Mouse (Mus musculus): ENCODE data around the gene Aldh1a3. TPM values are rescaled to one million over a fixed set of nuclear protein-coding genes. Genes with fewer than 3 reads are reported as not detected.

The Aldh1a3 gene
- 29.6 and 30.1 TPM in 2 replicates for polyA plus RNA-seq (2014; fragmentation: Nextera tagmentation; extraction: Ambion mirVana)

GRCm38 (mm10) chr7:66427437-66428161 lies at the start of gene Aldh1a3:
Gene Aldh1a3, minus strand, starts transcription at chr7:66427517.
- 1% methylated on average over 39 of the region's 56 CpGs for WGBS
- Histone ChIP-seq H3K9me3 (ENCODE audit: control insufficient read depth, low read length) (no peaks in the 10 kb centered on the region), H3K27me3 (replicated peaks; ENCODE audit: control insufficient read depth, insufficient read depth, low read length) (peaks cover 52% of the 10 kb centered on the region), H3K9ac (ENCODE audit: low read depth, low read length) (peak within 1 kb of the TSS; percentile 55), H3K4me3 (ENCODE audit: low read depth, low read length) (peak within 1 kb of the TSS; percentile 51), H3K36me3 (ENCODE audit: control insufficient read depth, insufficient read depth, low read length) (no peaks in the 10 kb centered on the region), H3K4me1 (ENCODE audit: control insufficient read depth, insufficient read depth, low read length) (peaks cover 11% of the 10 kb centered on the region), H3K4me2 (ENCODE audit: low read depth, low read length) (peak within 1 kb of the TSS; percentile 93), H3K27ac (replicated peaks; ENCODE audit: low read depth, low read length) (no peak within 1 kb of the TSS)
- ATAC-seq (ENCODE audit: low read depth) (peak; percentile 90), DNase-seq (ENCODE audit: low spot score) (peak; percentile 67)

DNA sequence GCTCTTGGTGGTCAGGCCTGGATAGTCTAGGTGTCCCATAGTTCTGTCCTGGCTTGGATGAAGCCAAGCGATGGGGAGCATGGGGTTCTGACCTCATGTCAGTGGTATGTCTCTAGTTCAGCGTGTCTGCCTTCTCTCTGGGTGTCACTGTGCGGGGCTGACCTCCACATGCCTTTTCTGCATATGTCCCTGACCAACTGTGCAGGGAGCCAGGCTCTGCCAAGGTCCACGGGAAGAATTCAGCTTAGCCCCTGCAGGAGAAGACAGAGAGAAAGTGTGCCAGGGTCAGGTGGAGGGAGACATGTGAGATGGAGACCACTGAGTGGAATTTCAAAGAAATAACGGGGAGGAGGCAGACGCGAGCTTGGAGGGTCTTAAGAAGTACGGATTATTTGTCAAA lies 49.0 kb upstream of the Aldh1a3 start:
- DNase-seq (ENCODE audit: low spot score) (no peak), ATAC-seq (ENCODE audit: low read depth) (no peak)
- H3K27ac ChIP-seq (replicated peaks; ENCODE audit: low read depth, low read length) = no peak overlapping the region
- H3K4me2 ChIP-seq (ENCODE audit: low read depth, low read length) = no peak overlapping the region
- no peaks in the 10 kb centered on the region for H3K27me3 ChIP-seq (replicated peaks; ENCODE audit: control insufficient read depth, insufficient read depth, low read length)
- 43% methylated on average over 8 of the region's 8 CpGs for WGBS
- H3K4me3 ChIP-seq (ENCODE audit: low read depth, low read length) = no peak overlapping the region
- H3K9ac ChIP-seq (ENCODE audit: low read depth, low read length) = no peak overlapping the region
- no peaks in the 10 kb centered on the region for H3K36me3 ChIP-seq (ENCODE audit: control insufficient read depth, insufficient read depth, low read length)
- H3K9me3 ChIP-seq (ENCODE audit: control insufficient read depth, low read length) = no peaks in the 10 kb centered on the region
- no peaks in the 10 kb centered on the region for H3K4me1 ChIP-seq (ENCODE audit: control insufficient read depth, insufficient read depth, low read length)

GRCm38 (mm10) chr7:66471641-66472216 lies 44.4 kb upstream of the Aldh1a3 start:
- WGBS = 60% methylated on average over 12 of the region's 12 CpGs
- Histone ChIP-seq H3K4me1 (ENCODE audit: control insufficient read depth, insufficient read depth, low read length) (no peaks in the 10 kb centered on the region), H3K4me3 (ENCODE audit: low read depth, low read length) (no peak overlapping the region), H3K27ac (replicated peaks; ENCODE audit: low read depth, low read length) (no peak overlapping the region), H3K9ac (ENCODE audit: low read depth, low read length) (no peak overlapping the region), H3K4me2 (ENCODE audit: low read depth, low read length) (no peak overlapping the region), H3K27me3 (replicated peaks; ENCODE audit: control insufficient read depth, insufficient read depth, low read length) (no peaks in the 10 kb centered on the region), H3K9me3 (ENCODE audit: control insufficient read depth, low read length) (no peaks in the 10 kb centered on the region), H3K36me3 (ENCODE audit: control insufficient read depth, insufficient read depth, low read length) (no peaks in the 10 kb centered on the region)
- DNase-seq (ENCODE audit: low spot score) = no peak
- ATAC-seq (ENCODE audit: low read depth) = no peak

- no peaks in the 10 kb centered on the region for H3K9me3 ChIP-seq (ENCODE audit: control insufficient read depth, low read length)
- DNase-seq (ENCODE audit: low spot score) (no peak), ATAC-seq (ENCODE audit: low read depth) (no peak)
- H3K27me3 ChIP-seq (replicated peaks; ENCODE audit: control insufficient read depth, insufficient read depth, low read length) = no peaks in the 10 kb centered on the region
- H3K4me1 ChIP-seq (ENCODE audit: control insufficient read depth, insufficient read depth, low read length) = no peaks in the 10 kb centered on the region
- no peak overlapping the region for H3K9ac ChIP-seq (ENCODE audit: low read depth, low read length)
- no peaks in the 10 kb centered on the region for H3K36me3 ChIP-seq (ENCODE audit: control insufficient read depth, insufficient read depth, low read length)
- H3K27ac ChIP-seq (replicated peaks; ENCODE audit: low read depth, low read length) = no peak overlapping the region
- H3K4me2 ChIP-seq (ENCODE audit: low read depth, low read length) = no peak overlapping the region
- WGBS = 92% methylated on average over 14 of the region's 14 CpGs
- H3K4me3 ChIP-seq (ENCODE audit: low read depth, low read length) = no peak overlapping the region
Observed at GRCm38 (mm10) chr7:66466641-66467040, 39.3 kb upstream of the Aldh1a3 start.

DNA sequence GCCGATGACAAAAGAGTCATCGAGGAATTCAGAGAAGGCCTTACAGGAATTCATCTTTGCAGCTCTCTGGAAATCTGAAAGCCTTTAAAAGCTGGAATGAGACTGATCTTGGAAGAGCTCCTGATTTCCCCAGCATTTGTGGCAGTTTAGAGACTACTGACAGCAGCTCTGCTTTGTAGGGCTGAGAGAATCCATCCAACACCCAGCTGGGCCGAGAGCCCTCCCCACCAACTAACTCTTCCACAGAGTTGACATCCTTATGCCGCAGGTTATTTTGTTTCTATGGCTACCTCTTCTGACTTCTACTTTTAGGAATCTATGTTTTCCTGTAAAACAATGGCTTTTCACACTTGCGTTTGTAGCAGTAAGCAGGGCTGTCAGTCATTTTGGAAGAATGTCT lies 37.9 kb upstream of the Aldh1a3 start:
- no peak overlapping the region for H3K4me3 ChIP-seq (ENCODE audit: low read depth, low read length)
- DNase-seq (ENCODE audit: low spot score) (no peak), ATAC-seq (ENCODE audit: low read depth) (no peak)
- 67% methylated on average over 5 of the region's 5 CpGs for WGBS
- no peaks in the 10 kb centered on the region for H3K36me3 ChIP-seq (ENCODE audit: control insufficient read depth, insufficient read depth, low read length)
- H3K27me3 ChIP-seq (replicated peaks; ENCODE audit: control insufficient read depth, insufficient read depth, low read length) = no peaks in the 10 kb centered on the region
- no peak overlapping the region for H3K4me2 ChIP-seq (ENCODE audit: low read depth, low read length)
- H3K9ac ChIP-seq (ENCODE audit: low read depth, low read length) = no peak overlapping the region
- H3K9me3 ChIP-seq (ENCODE audit: control insufficient read depth, low read length) = no peaks in the 10 kb centered on the region
- no peak overlapping the region for H3K27ac ChIP-seq (replicated peaks; ENCODE audit: low read depth, low read length)
- H3K4me1 ChIP-seq (ENCODE audit: control insufficient read depth, insufficient read depth, low read length) = no peaks in the 10 kb centered on the region

DNA sequence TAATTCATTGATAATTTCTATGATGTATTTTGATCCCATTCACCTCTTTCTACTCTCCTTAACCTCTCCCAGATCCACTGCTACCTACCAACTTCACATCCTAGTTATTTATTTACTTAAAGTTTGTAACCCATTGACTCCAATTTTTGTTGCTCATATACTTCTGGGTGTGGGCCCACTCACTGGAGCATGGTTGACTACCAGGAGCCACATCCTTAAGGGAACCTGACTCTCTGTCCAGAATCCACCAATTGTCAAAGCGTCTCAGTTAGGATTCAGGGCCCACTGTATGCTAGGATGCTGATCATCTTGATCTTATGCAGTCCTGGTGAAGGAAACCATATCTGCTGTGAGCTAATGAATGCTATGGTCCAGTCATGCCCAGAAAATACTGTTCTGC lies 35.8 kb upstream of the Aldh1a3 start:
- H3K27ac ChIP-seq (replicated peaks; ENCODE audit: low read depth, low read length) = no peak overlapping the region
- no peak overlapping the region for H3K9ac ChIP-seq (ENCODE audit: low read depth, low read length)
- no peaks in the 10 kb centered on the region for H3K4me1 ChIP-seq (ENCODE audit: control insufficient read depth, insufficient read depth, low read length)
- H3K36me3 ChIP-seq (ENCODE audit: control insufficient read depth, insufficient read depth, low read length) = no peaks in the 10 kb centered on the region
- H3K4me3 ChIP-seq (ENCODE audit: low read depth, low read length) = no peak overlapping the region
- no peak for DNase-seq (ENCODE audit: low spot score)
- H3K9me3 ChIP-seq (ENCODE audit: control insufficient read depth, low read length) = no peaks in the 10 kb centered on the region
- WGBS = 86% methylated on average over 1 of the region's 1 CpGs
- H3K27me3 ChIP-seq (replicated peaks; ENCODE audit: control insufficient read depth, insufficient read depth, low read length) = no peaks in the 10 kb centered on the region
- no peak for ATAC-seq (ENCODE audit: low read depth)
- no peak overlapping the region for H3K4me2 ChIP-seq (ENCODE audit: low read depth, low read length)

DNA sequence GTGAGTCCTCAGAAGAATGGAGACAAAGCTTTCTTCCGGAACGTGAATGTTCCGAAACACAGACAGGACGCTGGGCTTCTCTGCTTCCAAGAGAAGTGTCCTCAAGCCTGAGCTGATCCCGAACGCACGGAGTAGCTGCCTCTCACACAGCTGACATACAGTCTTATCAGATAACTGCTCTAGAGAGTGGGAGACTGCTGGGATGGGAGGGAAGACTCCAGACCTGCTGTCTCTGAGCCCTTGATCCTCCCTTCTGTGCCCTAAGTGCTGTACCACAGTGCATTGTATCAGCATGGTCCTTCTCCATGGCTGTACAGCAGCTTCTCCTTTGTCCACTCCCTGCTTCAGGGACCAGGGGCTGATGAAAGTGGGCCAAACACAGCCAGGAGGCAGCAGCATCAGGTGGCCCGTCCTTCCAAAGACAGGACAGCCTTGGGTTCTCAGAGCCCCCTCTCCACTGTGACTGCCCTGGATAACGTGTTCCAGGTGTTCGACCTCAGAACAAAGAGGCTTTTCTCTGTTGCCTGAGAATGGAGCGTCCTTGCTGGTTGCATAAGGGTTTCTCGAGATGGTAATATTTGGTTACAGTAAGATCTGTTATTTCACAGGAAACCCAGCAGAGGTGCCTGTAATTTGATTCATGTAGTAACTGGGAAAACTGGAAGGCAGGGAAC lies 24.4 kb upstream of the Aldh1a3 start:
- peak overlapping the region; percentile 50 for H3K27ac ChIP-seq (replicated peaks; ENCODE audit: low read depth, low read length)
- no peak; the same call in 1 of the 2 replicates for ATAC-seq (ENCODE audit: low read depth)

DNA sequence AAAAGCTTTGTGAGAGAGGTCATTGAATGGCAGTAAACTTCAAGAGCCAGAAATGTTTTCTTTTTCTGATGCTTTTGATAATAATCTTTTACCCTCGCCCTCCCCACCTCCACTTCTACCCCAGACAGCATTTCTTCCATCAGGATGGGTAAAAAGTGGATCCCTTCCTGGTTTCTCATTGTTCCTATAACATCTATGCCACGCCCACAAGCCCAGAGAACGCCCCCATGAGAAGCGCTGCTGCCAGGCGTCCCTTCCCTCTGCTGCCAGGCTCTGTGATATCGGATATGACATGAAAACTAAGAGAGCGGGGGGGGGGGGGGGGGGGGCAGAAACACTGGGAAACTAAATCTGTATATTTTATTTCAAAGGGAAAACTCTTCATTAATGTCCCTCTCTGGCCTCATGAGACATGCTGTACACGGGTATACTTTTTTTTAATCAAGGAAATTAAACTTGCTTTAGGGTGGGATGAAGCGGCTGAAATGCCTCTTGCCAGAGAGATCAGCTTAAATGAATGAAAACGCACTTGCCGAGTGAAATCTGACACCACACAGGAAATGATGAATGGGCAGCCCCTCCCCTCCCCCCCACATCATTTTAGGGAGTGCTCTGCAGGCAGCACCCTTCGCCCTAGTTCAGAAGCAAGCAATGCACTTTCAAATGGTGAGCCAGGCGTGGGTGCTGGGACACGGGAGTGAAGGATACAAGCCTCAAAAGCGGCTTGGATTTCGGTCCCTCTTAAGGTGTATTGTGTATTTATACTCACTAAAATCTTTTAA lies 22.8 kb upstream of the Aldh1a3 start:
- peaks cover 44% of the 10 kb centered on the region for H3K4me1 ChIP-seq (ENCODE audit: control insufficient read depth, insufficient read depth, low read length)
- H3K36me3 ChIP-seq (ENCODE audit: control insufficient read depth, insufficient read depth, low read length) = no peaks in the 10 kb centered on the region
- peak overlapping the region; percentile 59 for H3K4me2 ChIP-seq (ENCODE audit: low read depth, low read length)
- 5% methylated on average over 16 of the region's 16 CpGs for WGBS
- 0 out of 2 replicates have a peak overlapping the region, but pooled peaks have one; percentile 35 for H3K9ac ChIP-seq (ENCODE audit: low read depth, low read length)
- peak overlapping the region; percentile 46; the same call in 1 of the 2 replicates for H3K27ac ChIP-seq (replicated peaks; ENCODE audit: low read depth, low read length)
- ATAC-seq (ENCODE audit: low read depth) = peak; percentile 67
- H3K9me3 ChIP-seq (ENCODE audit: control insufficient read depth, low read length) = no peaks in the 10 kb centered on the region
- H3K27me3 ChIP-seq (replicated peaks; ENCODE audit: control insufficient read depth, insufficient read depth, low read length) = no peaks in the 10 kb centered on the region
- H3K4me3 ChIP-seq (ENCODE audit: low read depth, low read length) = peak overlapping the region; percentile 22
- peak; percentile 92 for DNase-seq (ENCODE audit: low spot score)

More for the DNA sequence above, 24.4 kb upstream of the Aldh1a3 start:
- no peak overlapping the region for H3K4me2 ChIP-seq (ENCODE audit: low read depth, low read length)
- H3K27me3 ChIP-seq (replicated peaks; ENCODE audit: control insufficient read depth, insufficient read depth, low read length) = no peaks in the 10 kb centered on the region
- H3K36me3 ChIP-seq (ENCODE audit: control insufficient read depth, insufficient read depth, low read length) = no peaks in the 10 kb centered on the region
- WGBS = 46% methylated on average over 12 of the region's 12 CpGs
- peaks cover 35% of the 10 kb centered on the region for H3K4me1 ChIP-seq (ENCODE audit: control insufficient read depth, insufficient read depth, low read length)
- DNase-seq (ENCODE audit: low spot score) = no peak
- H3K9ac ChIP-seq (ENCODE audit: low read depth, low read length) = no peak overlapping the region
- no peaks in the 10 kb centered on the region for H3K9me3 ChIP-seq (ENCODE audit: control insufficient read depth, low read length)
- H3K4me3 ChIP-seq (ENCODE audit: low read depth, low read length) = no peak overlapping the region
